8 mouse cellular contexts compared by ENCODE assay signal in genomic region chr7:99182432-99183172, GRCm38 (mm10). TPM values are rescaled to one million over a fixed set of nuclear protein-coding genes. Genes with fewer than 3 reads are reported as not detected.
DNase-seq lines count a peak whose midpoint lies in the region; ATAC-seq and TF ChIP-seq lines count a peak whose summit lies in the region.

Gene Dgat2 (minus strand): TSS chr7:99182719.

- DNase-seq in 3134 (ENCODE audit: extremely low read depth, insufficient read length, low spot score), result peak; percentile 42
- peak; percentile 84 to 87 for DNase-seq in adrenal gland, postnatal 4 days (ENCODE audit: low spot score in 2 of 2)
- peak; percentile 94 for DNase-seq in embryonic facial prominence, embryonic 14.5 days (ENCODE audit: low spot score)
- peak; percentile 90 for DNase-seq in heart, adult 8-10 months (ENCODE audit: low spot score)
- peak; percentile 95 for DNase-seq in kidney, adult 9 months
- DNase-seq in limb, embryonic 14.5 days (ENCODE audit: low spot score), result peak; percentile 90
- DNase-seq in midbrain, postnatal 0 days (ENCODE audit: low spot score), result peak; percentile 91
- peak; percentile 75 to 86 for DNase-seq in spleen, postnatal 14 days (ENCODE audit: low spot score in 2 of 2)

- ATAC-seq in embryonic facial prominence, embryonic 14.5 days (ENCODE audit: low read depth), result peak; percentile 95
- peak; percentile 97 for ATAC-seq in limb, embryonic 14.5 days (ENCODE audit: low FRiP score, low read depth)
- peak; percentile 94 for ATAC-seq in midbrain, postnatal 0 days (ENCODE audit: low FRiP score)

- TF ChIP-seq POLR2A in limb, embryonic 14.5 days (IDR thresholded peaks at IDR 0.05; ENCODE audit: borderline replicate concordance, extremely low read depth, insufficient read depth, insufficient read length), result peak; percentile 97

- peak within 1 kb of the TSS; percentile 93 for H3K4me2 ChIP-seq in embryonic facial prominence, embryonic 14.5 days (ENCODE audit: low read depth, low read length)
- peak within 1 kb of the TSS; percentile 92 for H3K4me2 ChIP-seq in limb, embryonic 14.5 days (replicated peaks; ENCODE audit: low read depth, low read length, severe bottlenecking)
- H3K4me2 ChIP-seq in midbrain, postnatal 0 days (ENCODE audit: low read depth, low read length, poor library complexity, severe bottlenecking), result peak within 1 kb of the TSS; percentile 98

- no peak for TF ChIP-seq CTCF in midbrain, postnatal 0 days (IDR thresholded peaks at IDR 0.05)

- peaks cover 4% of the 10 kb centered on the region for H3K4me1 ChIP-seq in embryonic facial prominence, embryonic 14.5 days (ENCODE audit: control insufficient read depth, insufficient read depth, low read length)
- H3K4me1 ChIP-seq in limb, embryonic 14.5 days (ENCODE audit: control insufficient read depth, insufficient read depth, low read length), result no peaks in the 10 kb centered on the region
- 0 out of 2 replicates have a peak, but pooled peaks cover 6% of the 10 kb centered on the region for H3K4me1 ChIP-seq in midbrain, postnatal 0 days (ENCODE audit: insufficient read depth, low read length)

- H3K36me3 ChIP-seq in embryonic facial prominence, embryonic 14.5 days (ENCODE audit: control insufficient read depth, insufficient read depth, low read length), result no peaks in the 10 kb centered on the region
- H3K36me3 ChIP-seq in limb, embryonic 14.5 days (ENCODE audit: control insufficient read depth, insufficient read depth, low read length), result no peaks in the 10 kb centered on the region
- no peaks in the 10 kb centered on the region for H3K36me3 ChIP-seq in midbrain, postnatal 0 days (ENCODE audit: insufficient read depth, low read length)

- H3K4me3 ChIP-seq in embryonic facial prominence, embryonic 14.5 days (ENCODE audit: low read depth, low read length), result peak within 1 kb of the TSS; percentile 61
- peak within 1 kb of the TSS; percentile 60 for H3K4me3 ChIP-seq in limb, embryonic 14.5 days (replicated peaks; ENCODE audit: low read length)
- H3K4me3 ChIP-seq in midbrain, postnatal 0 days (ENCODE audit: low read depth, low read length), result peak within 1 kb of the TSS; percentile 67

- under 1% methylated on average over 56 of the region's 63 CpGs for WGBS in embryonic facial prominence, embryonic 14.5 days
- 2% methylated on average over 55 of the region's 63 CpGs for WGBS in limb, embryonic 14.5 days
- WGBS in midbrain, postnatal 0 days, result under 1% methylated on average over 63 of the region's 63 CpGs

- peak within 1 kb of the TSS; percentile 56 for H3K27ac ChIP-seq in embryonic facial prominence, embryonic 14.5 days (replicated peaks; ENCODE audit: low read depth, low read length)
- peak within 1 kb of the TSS; percentile 80 for H3K27ac ChIP-seq in limb, embryonic 14.5 days (replicated peaks; ENCODE audit: low read depth, low read length)
- peak within 1 kb of the TSS; percentile 57; the same call in 1 of the 2 replicates for H3K27ac ChIP-seq in midbrain, postnatal 0 days (ENCODE audit: low read depth, low read length)

- peak within 1 kb of the TSS; percentile 79 for H3K9ac ChIP-seq in embryonic facial prominence, embryonic 14.5 days (ENCODE audit: low read depth, low read length)
- peak within 1 kb of the TSS; percentile 71 for H3K9ac ChIP-seq in limb, embryonic 14.5 days (ENCODE audit: low read depth, low read length, severe bottlenecking)
- peak within 1 kb of the TSS; percentile 80 for H3K9ac ChIP-seq in midbrain, postnatal 0 days (replicated peaks; ENCODE audit: low read length, poor library complexity, severe bottlenecking)

- no peaks in the 10 kb centered on the region for H3K9me3 ChIP-seq in embryonic facial prominence, embryonic 14.5 days (ENCODE audit: control insufficient read depth, low read length)
- H3K9me3 ChIP-seq in limb, embryonic 14.5 days (ENCODE audit: control insufficient read depth, low read length), result no peaks in the 10 kb centered on the region
- no peaks in the 10 kb centered on the region for H3K9me3 ChIP-seq in midbrain, postnatal 0 days (ENCODE audit: low read length)

- H3K27me3 ChIP-seq in embryonic facial prominence, embryonic 14.5 days (replicated peaks; ENCODE audit: control insufficient read depth, insufficient read depth, low read length), result no peaks in the 10 kb centered on the region
- no peaks in the 10 kb centered on the region for H3K27me3 ChIP-seq in limb, embryonic 14.5 days (ENCODE audit: control insufficient read depth, insufficient read depth, low read length)
- no peaks in the 10 kb centered on the region; the same call in 1 of the 2 replicates for H3K27me3 ChIP-seq in midbrain, postnatal 0 days (ENCODE audit: insufficient read depth, low read length)

RNA-seq across cellular contexts. Expression of gene Dgat2, which starts in this region (rescaled TPM):
- 10 to 100 TPM; 34.5 to 55.3 TPM for total RNA-seq in adrenal gland, postnatal 4 days (2021)
- polyA plus RNA-seq in embryonic facial prominence, embryonic 14.5 days (2014; fragmentation: Nextera tagmentation; extraction: Ambion mirVana), result 33.4 and 38.6 TPM in 2 replicates
- total RNA-seq in heart, adult 8-10 months (2022), result 100 to 1,000 TPM; 341 to 454 (median 381) TPM
- 23.0 and 23.5 TPM in 2 replicates for polyA plus RNA-seq in limb, embryonic 14.5 days (2012; rRNA removed)
- 34.8 and 42.3 TPM in 2 replicates for polyA plus RNA-seq in limb, embryonic 14.5 days (2014; fragmentation: Nextera tagmentation; extraction: Ambion mirVana)
- 34.5 and 35.3 TPM in 2 replicates for total RNA-seq in midbrain, postnatal 0 days (2014; rRNA removed)
- 32.0 and 33.1 TPM in 2 replicates for polyA plus RNA-seq in midbrain, postnatal 0 days (2015; fragmentation: Nextera tagmentation; extraction: Ambion mirVana)

Comparison
In these comparisons a context has a peak if more than half of its experiments do, and no peak if none do; other contexts are left out.
1. Peak in every context shown above with its lines: DNase-seq, ATAC-seq, H3K4me3 ChIP-seq and H3K27ac ChIP-seq.
2. DNase-seq: peak in every context shown above with its lines; median percentile 95 in kidney, adult 9 months; 94 in embryonic facial prominence, embryonic 14.5 days; 91 in midbrain, postnatal 0 days; 90 in heart, adult 8-10 months; 90 in limb, embryonic 14.5 days; 86 in adrenal gland, postnatal 4 days; 80 in spleen, postnatal 14 days; 42 in 3134.